Comparison of ENCODE assay signal across 15 mouse cellular contexts in the genomic region with DNA sequence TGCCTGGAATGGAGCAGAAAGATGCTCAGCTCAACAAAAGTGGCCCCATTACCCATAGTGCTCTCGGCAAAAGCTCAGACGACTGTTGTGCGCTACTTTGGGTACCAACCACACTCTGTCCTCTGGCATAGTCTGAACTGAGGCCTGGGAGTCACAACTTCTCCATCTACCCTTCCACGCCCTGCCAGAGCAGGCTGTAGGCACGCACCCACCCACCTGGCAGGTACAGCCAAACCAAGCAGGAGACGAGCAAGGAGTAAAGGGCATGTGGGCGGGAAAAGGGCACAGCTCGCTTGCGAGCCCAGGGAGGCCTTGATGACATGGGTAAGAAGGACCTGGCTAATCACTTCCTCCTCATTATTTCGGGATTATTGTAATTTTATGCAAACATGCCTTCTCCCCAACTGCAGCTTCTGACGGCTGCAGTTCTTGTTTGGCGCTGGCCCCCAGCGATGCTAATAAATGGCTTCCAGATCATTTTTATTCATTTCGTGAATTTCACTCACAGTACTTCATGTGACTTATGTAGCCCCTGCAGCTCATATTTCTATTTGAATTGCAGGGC.
A peak's percentile ranks its signal among the peaks of the same experiment; 100 is the strongest.
DNase-seq lines count a peak whose midpoint lies in the region; ATAC-seq lines count a peak whose summit lies in the region.
"Had no signal": no experiment of that assay in that cellular context is flagged by ENCODE, and none has a peak within 500 bp of the region (broad histone marks: within the 10 kb centered on the region; RNA-seq: fewer than 3 reads in every experiment).

No protein-coding gene starts in this region.

- H3K4me1 ChIP-seq in kidney, embryonic 14.5 days (ENCODE audit: control insufficient read depth, insufficient read depth, low read length): no peaks in the 10 kb centered on the region
- H3K4me1 ChIP-seq in lung, embryonic 16.5 days (replicated peaks; ENCODE audit: control insufficient read depth, insufficient read depth, low read length): peaks cover 8% of the 10 kb centered on the region
- peaks cover 10% of the 10 kb centered on the region for H3K4me1 ChIP-seq in forebrain, embryonic 13.5 days
- H3K4me1 ChIP-seq in midbrain, embryonic 15.5 days: peaks cover 9% of the 10 kb centered on the region; the same call in 1 of the 2 replicates

- H3K9me3 ChIP-seq in kidney, embryonic 14.5 days (ENCODE audit: control insufficient read depth, low read length): no peaks in the 10 kb centered on the region
- no peaks in the 10 kb centered on the region for H3K9me3 ChIP-seq in lung, embryonic 16.5 days (ENCODE audit: control insufficient read depth, low read length)
- no peaks in the 10 kb centered on the region for H3K9me3 ChIP-seq in forebrain, embryonic 13.5 days (replicated peaks)
- no peaks in the 10 kb centered on the region for H3K9me3 ChIP-seq in midbrain, embryonic 15.5 days
- H3K9me3 ChIP-seq: embryonic facial prominence, embryonic 12.5 days; midbrain, embryonic 12.5 days had no signal

- no peaks in the 10 kb centered on the region for H3K27me3 ChIP-seq in kidney, embryonic 14.5 days (ENCODE audit: control insufficient read depth, insufficient read depth, low read length)
- H3K27me3 ChIP-seq in lung, embryonic 16.5 days (ENCODE audit: control insufficient read depth, insufficient read depth, low read depth, low read length): no peaks in the 10 kb centered on the region
- no peaks in the 10 kb centered on the region for H3K27me3 ChIP-seq in forebrain, embryonic 13.5 days
- no peaks in the 10 kb centered on the region for H3K27me3 ChIP-seq in midbrain, embryonic 15.5 days (replicated peaks)
- H3K27me3 ChIP-seq: embryonic facial prominence, embryonic 12.5 days; midbrain, embryonic 12.5 days had no signal

- DNase-seq in kidney, adult 11 months: peak; percentile 3
- no peak for DNase-seq in lung, adult 18-20 months
- DNase-seq in cerebellum, adult 8-10 months: no peak
- DNase-seq: cerebellum, adult 18-20 months; gastrocnemius, postnatal 25 days; liver had no signal

- WGBS in kidney, embryonic 14.5 days: 77% methylated on average over 14 of the region's 14 CpGs
- 50% methylated on average over 14 of the region's 14 CpGs for WGBS in lung, embryonic 16.5 days
- 43% methylated on average over 14 of the region's 14 CpGs for WGBS in forebrain, embryonic 13.5 days
- 54% methylated on average over 14 of the region's 14 CpGs for WGBS in midbrain, embryonic 15.5 days

- H3K4me2 ChIP-seq in kidney, embryonic 14.5 days (replicated peaks; ENCODE audit: low read depth, low read length): no peak overlapping the region
- peak overlapping the region; percentile 7; the same call in 1 of the 2 replicates for H3K4me2 ChIP-seq in lung, embryonic 16.5 days (ENCODE audit: low read depth, low read length)
- peak overlapping the region; percentile 29 for H3K4me2 ChIP-seq in forebrain, embryonic 13.5 days
- H3K4me2 ChIP-seq in midbrain, embryonic 15.5 days: no peak overlapping the region
- H3K4me2 ChIP-seq: embryonic facial prominence, embryonic 12.5 days; midbrain, embryonic 12.5 days had no signal

- no peak for ATAC-seq in kidney, embryonic 14.5 days (ENCODE audit: low FRiP score, low TSS enrichment)
- peak; percentile 28; the same call in 1 of the 2 replicates for ATAC-seq in lung, embryonic 16.5 days (ENCODE audit: low read depth)
- ATAC-seq in forebrain, embryonic 13.5 days: peak; percentile 66
- ATAC-seq in midbrain, embryonic 15.5 days (replicated peaks): peak; percentile 66

- no peak overlapping the region for H3K27ac ChIP-seq in kidney, embryonic 14.5 days (ENCODE audit: low read depth, low read length)
- H3K27ac ChIP-seq in lung, embryonic 16.5 days (ENCODE audit: low read length): no peak overlapping the region
- H3K27ac ChIP-seq in forebrain, embryonic 13.5 days: no peak overlapping the region
- H3K27ac ChIP-seq in midbrain, embryonic 15.5 days: peak overlapping the region; percentile 45; the same call in 1 of the 2 replicates
- H3K27ac ChIP-seq: embryonic facial prominence, embryonic 12.5 days; kidney, postnatal 0 days; macrophage; midbrain, embryonic 12.5 days; stomach, postnatal 0 days had no signal

- H3K9ac ChIP-seq in kidney, embryonic 14.5 days (ENCODE audit: low read depth, low read length): no peak overlapping the region
- no peak overlapping the region for H3K9ac ChIP-seq in lung, embryonic 16.5 days (ENCODE audit: low read length)
- no peak overlapping the region for H3K9ac ChIP-seq in forebrain, embryonic 13.5 days
- H3K9ac ChIP-seq in midbrain, embryonic 15.5 days: no peak overlapping the region
- H3K9ac ChIP-seq: embryonic facial prominence, embryonic 12.5 days; midbrain, embryonic 12.5 days had no signal

- H3K4me3 ChIP-seq in kidney, embryonic 14.5 days (ENCODE audit: low read length): no peak overlapping the region
- H3K4me3 ChIP-seq in lung, embryonic 16.5 days (ENCODE audit: low read length): no peak overlapping the region
- no peak overlapping the region for H3K4me3 ChIP-seq in forebrain, embryonic 13.5 days
- no peak overlapping the region for H3K4me3 ChIP-seq in midbrain, embryonic 15.5 days
- H3K4me3 ChIP-seq: embryonic facial prominence, embryonic 12.5 days; midbrain, embryonic 12.5 days had no signal

- H3K36me3 ChIP-seq in kidney, embryonic 14.5 days (ENCODE audit: control insufficient read depth, insufficient read depth, low read length): no peaks in the 10 kb centered on the region
- H3K36me3 ChIP-seq in lung, embryonic 16.5 days (ENCODE audit: control insufficient read depth, insufficient read depth, low read length): no peaks in the 10 kb centered on the region
- no peaks in the 10 kb centered on the region for H3K36me3 ChIP-seq in forebrain, embryonic 13.5 days (ENCODE audit: poor library complexity, severe bottlenecking)
- H3K36me3 ChIP-seq in midbrain, embryonic 15.5 days (replicated peaks): no peaks in the 10 kb centered on the region
- H3K36me3 ChIP-seq: embryonic facial prominence, embryonic 12.5 days; midbrain, embryonic 12.5 days had no signal

Comparison
In these comparisons a context has a peak if more than half of its experiments do, and no peak if none do; other contexts are left out.
1. H3K4me2 ChIP-seq: peak in lung, embryonic 16.5 days (single experiment) and forebrain, embryonic 13.5 days (single experiment); none in kidney, embryonic 14.5 days (single experiment) and midbrain, embryonic 15.5 days (single experiment).